Mouse (Mus musculus) stomach, postnatal 0 days (tissue): Measurements from ENCODE around the gene Mef2a. TPM values are rescaled to one million over a fixed set of nuclear protein-coding genes. Genes with fewer than 3 reads are reported as not detected.

Experiments used
- ATAC-seq: fragments of 200-750 bp; cut with Nextera tagmentation; 2 replicates; pipeline ENCODE4 v1.8.0; 2017; ENCODE audit not compliant: low FRiP score, low TSS enrichment
- DNase-seq: peaks from one replicate; pipeline ENCODE4 v3.0.0-alpha.2; 2016; ENCODE audit warnings: low spot score
- H3K27ac ChIP-seq: fragments of 300-500 bp; sonication (generic); replicated peaks from 2 replicates; pipeline ENCODE4 v1.5.1; 2014; ENCODE audit warnings: mild to moderate bottlenecking, control low read depth
- H3K27me3 ChIP-seq: fragments of 300-500 bp; sonication (generic); 2 replicates; pipeline ENCODE4 v1.6.1; 2014; ENCODE audit warnings: low read length; ENCODE audit not compliant: control insufficient read depth, insufficient read depth
- H3K36me3 ChIP-seq: fragments of 300-500 bp; sonication (generic); 2 replicates; pipeline ENCODE4 v1.6.1; 2014; ENCODE audit warnings: low read length, mixed read lengths; ENCODE audit not compliant: control insufficient read depth, insufficient read depth
- H3K4me1 ChIP-seq: fragments of 300-500 bp; sonication (generic); replicated peaks from 2 replicates; pipeline ENCODE4 v1.6.1; 2014; ENCODE audit warnings: antibody characterized with exemption; ENCODE audit not compliant: control insufficient read depth, insufficient read depth
- H3K4me2 ChIP-seq: fragments of 300-500 bp; sonication (generic); replicated peaks from 2 replicates; pipeline ENCODE4 v1.6.1; 2014; ENCODE audit warnings: low read depth, mild to moderate bottlenecking, control low read depth, moderate library complexity
- H3K4me3 ChIP-seq: fragments of 300-500 bp; sonication (generic); 2 replicates; pipeline ENCODE4 v1.5.1; 2014; ENCODE audit warnings: low read depth, low read length, control low read depth
- H3K9ac ChIP-seq: fragments of 300-500 bp; sonication (generic); 2 replicates; pipeline ENCODE4 v1.6.1; 2014; ENCODE audit warnings: mild to moderate bottlenecking, low read length, control low read depth, mixed read lengths
- H3K9me3 ChIP-seq: fragments of 300-500 bp; sonication (generic); 2 replicates; pipeline ENCODE4 v1.6.1; 2016; ENCODE audit warnings: low read length; ENCODE audit not compliant: control insufficient read depth
- CTCF ChIP-seq: IDR thresholded peaks from 2 replicates; pipeline ENCODE4 v1.5.1; 2016; ENCODE audit warnings: antibody characterized with exemption, low read depth, mild to moderate bottlenecking, moderate library complexity
- EP300 ChIP-seq: optimal IDR thresholded peaks from 2 replicates; pipeline ENCODE3; 2016; ENCODE audit warnings: antibody characterized with exemption
- whole genome bisulfite sequencing: fragments of 180-500 bp; shearing (Covaris S2); extraction: QIAGEN DNeasy Blood & Tissue Kit; methylation state at CpG from one replicate; pipeline ENCODE4 v1.1.7; 2014; 5-methylcytosine and 5-hydroxymethylcytosine counted together
- polyA plus RNA-seq: library from polyadenylated mRNA; unstranded; fragments of >200 nt; fragmentation: Nextera tagmentation; extraction: Ambion mirVana; gene quantifications from 2 replicates; pipeline ENCODE4 v1.2.1, GENCODE M21; 2015

The Mef2a gene
- polyA plus RNA-seq, 1 experiment from 2014 or later: 21.5 TPM

GRCm38 (mm10) chr7:67360588-67360987 lies 12.1 kb downstream of the Mef2a start:
- Histone ChIP-seq H3K9ac (no peak overlapping the region), H3K36me3 (no peaks in the 10 kb centered on the region), H3K9me3 (no peaks in the 10 kb centered on the region), H3K27me3 (no peaks in the 10 kb centered on the region), H3K4me1 (no peaks in the 10 kb centered on the region), H3K4me2 (no peak overlapping the region), H3K27ac (no peak overlapping the region), H3K4me3 (no peak overlapping the region)
- no peak for TF ChIP-seq EP300
- TF ChIP-seq CTCF: no peak
- 89% methylated on average over 3 of the region's 3 CpGs for WGBS
- ATAC-seq (no peak), DNase-seq (no peak)

- no peak for ATAC-seq
Observed at GRCm38 (mm10) chr7:67359863-67360262, 12.8 kb downstream of the Mef2a start.

GRCm38 (mm10) chr7:67355870-67356269 lies 16.8 kb downstream of the Mef2a start:
- no peak overlapping the region for H3K4me3 ChIP-seq
- DNase-seq (no peak), ATAC-seq (no peak)
- 91% methylated on average over 5 of the region's 5 CpGs for WGBS
- no peak overlapping the region for H3K4me2 ChIP-seq
- no peaks in the 10 kb centered on the region for H3K27me3 ChIP-seq
- no peaks in the 10 kb centered on the region for H3K36me3 ChIP-seq
- TF ChIP-seq EP300: no peak
- TF ChIP-seq CTCF: peak; percentile 44
- H3K9me3 ChIP-seq: no peaks in the 10 kb centered on the region
- H3K27ac ChIP-seq: no peak overlapping the region
- no peak overlapping the region for H3K9ac ChIP-seq
- H3K4me1 ChIP-seq: no peaks in the 10 kb centered on the region

More at GRCm38 (mm10) chr7:67359863-67360262, 12.8 kb downstream of the Mef2a start:
- no peaks in the 10 kb centered on the region for H3K9me3 ChIP-seq
- no peak overlapping the region for H3K27ac ChIP-seq
- no peak overlapping the region for H3K4me2 ChIP-seq
- TF ChIP-seq EP300 (no peak), CTCF (no peak)
- DNase-seq: no peak
- H3K27me3 ChIP-seq: no peaks in the 10 kb centered on the region
- H3K4me3 ChIP-seq: no peak overlapping the region
- no peaks in the 10 kb centered on the region for H3K4me1 ChIP-seq
- H3K9ac ChIP-seq: no peak overlapping the region
- no peaks in the 10 kb centered on the region for H3K36me3 ChIP-seq

- Histone ChIP-seq H3K27ac (no peak overlapping the region), H3K36me3 (no peaks in the 10 kb centered on the region), H3K9ac (no peak overlapping the region), H3K4me2 (no peak overlapping the region), H3K4me3 (no peak overlapping the region), H3K27me3 (no peaks in the 10 kb centered on the region), H3K9me3 (no peaks in the 10 kb centered on the region), H3K4me1 (no peaks in the 10 kb centered on the region)
- WGBS: 66% methylated on average over 6 of the region's 6 CpGs
- DNase-seq: no peak
- TF ChIP-seq EP300 (no peak), CTCF (peak; percentile 65)
- ATAC-seq: no peak
Observed at GRCm38 (mm10) chr7:67353667-67354066, 19.0 kb downstream of the Mef2a start.

GRCm38 (mm10) chr7:67352989-67353388 lies 19.7 kb downstream of the Mef2a start:
- Histone ChIP-seq H3K4me3 (no peak overlapping the region), H3K4me2 (no peak overlapping the region), H3K36me3 (no peaks in the 10 kb centered on the region), H3K27me3 (no peaks in the 10 kb centered on the region), H3K9ac (no peak overlapping the region), H3K27ac (no peak overlapping the region), H3K9me3 (no peaks in the 10 kb centered on the region), H3K4me1 (no peaks in the 10 kb centered on the region)
- TF ChIP-seq EP300 (no peak), CTCF (no peak)
- no peak for ATAC-seq
- no peak for DNase-seq
- WGBS: 74% methylated on average over 4 of the region's 4 CpGs

- no peak overlapping the region for H3K9ac ChIP-seq
- WGBS: 85% methylated on average over 1 of the region's 1 CpGs
- H3K4me1 ChIP-seq: no peaks in the 10 kb centered on the region
- no peak for DNase-seq
- H3K9me3 ChIP-seq: no peaks in the 10 kb centered on the region
- no peak overlapping the region for H3K27ac ChIP-seq
- no peaks in the 10 kb centered on the region for H3K27me3 ChIP-seq
- TF ChIP-seq EP300: no peak
- no peak for TF ChIP-seq CTCF
- no peak overlapping the region for H3K4me3 ChIP-seq
- ATAC-seq: no peak
- H3K4me2 ChIP-seq: no peak overlapping the region
- no peaks in the 10 kb centered on the region for H3K36me3 ChIP-seq
Observed at GRCm38 (mm10) chr7:67344443-67344842, 28.2 kb downstream of the Mef2a start.
